8 mouse cellular contexts compared by ENCODE assay signal in genomic region chr7:130645994-130646761, GRCm38 (mm10).
DNase-seq lines count a peak whose midpoint lies in the region; ATAC-seq lines count a peak whose summit lies in the region.

No protein-coding gene starts in this region.

- no peaks in the 10 kb centered on the region for H3K36me3 ChIP-seq in embryonic facial prominence, embryonic 11.5 days (replicated peaks; ENCODE audit: control insufficient read depth, insufficient read depth, low read depth, low read length)
- no peaks in the 10 kb centered on the region for H3K36me3 ChIP-seq in heart, embryonic 12.5 days
- no peaks in the 10 kb centered on the region for H3K36me3 ChIP-seq in kidney, embryonic 15.5 days

- H3K9me3 ChIP-seq in embryonic facial prominence, embryonic 11.5 days (replicated peaks; ENCODE audit: control insufficient read depth, low read length): no peaks in the 10 kb centered on the region
- no peaks in the 10 kb centered on the region for H3K9me3 ChIP-seq in heart, embryonic 12.5 days (replicated peaks)
- H3K9me3 ChIP-seq in kidney, embryonic 15.5 days (replicated peaks): no peaks in the 10 kb centered on the region

- peak overlapping the region; percentile 67 for H3K4me3 ChIP-seq in embryonic facial prominence, embryonic 11.5 days (ENCODE audit: low read depth, low read length)
- peak overlapping the region; percentile 66 for H3K4me3 ChIP-seq in heart, embryonic 12.5 days
- H3K4me3 ChIP-seq in kidney, embryonic 15.5 days (replicated peaks): peak overlapping the region; percentile 60

- H3K27ac ChIP-seq in embryonic facial prominence, embryonic 11.5 days (replicated peaks; ENCODE audit: low read depth, low read length): peak overlapping the region; percentile 85
- H3K27ac ChIP-seq in heart, embryonic 12.5 days (ENCODE audit: poor library complexity, severe bottlenecking): peak overlapping the region; percentile 99
- peak overlapping the region; percentile 94 for H3K27ac ChIP-seq in kidney, embryonic 15.5 days

- no peaks in the 10 kb centered on the region for H3K27me3 ChIP-seq in embryonic facial prominence, embryonic 11.5 days (ENCODE audit: control insufficient read depth, insufficient read depth, low read length)
- H3K27me3 ChIP-seq in heart, embryonic 12.5 days (replicated peaks): no peaks in the 10 kb centered on the region
- H3K27me3 ChIP-seq in kidney, embryonic 15.5 days: no peaks in the 10 kb centered on the region

- peak overlapping the region; percentile 93 for H3K4me2 ChIP-seq in embryonic facial prominence, embryonic 11.5 days (ENCODE audit: low read depth, low read length)
- peak overlapping the region; percentile 75 for H3K4me2 ChIP-seq in heart, embryonic 12.5 days
- peak overlapping the region; percentile 94 for H3K4me2 ChIP-seq in kidney, embryonic 15.5 days

- peak overlapping the region; percentile 89 for H3K9ac ChIP-seq in embryonic facial prominence, embryonic 11.5 days (replicated peaks; ENCODE audit: low read length)
- peak overlapping the region; percentile 92 for H3K9ac ChIP-seq in heart, embryonic 12.5 days
- peak overlapping the region; percentile 78 for H3K9ac ChIP-seq in kidney, embryonic 15.5 days

- peak; percentile 84 for ATAC-seq in embryonic facial prominence, embryonic 11.5 days (replicated peaks; ENCODE audit: insufficient number of reproducible peaks, low FRiP score, low TSS enrichment, low read depth)
- ATAC-seq in heart, embryonic 12.5 days (ENCODE audit: insufficient number of reproducible peaks, low FRiP score): peak; percentile 87
- ATAC-seq in kidney, embryonic 15.5 days (replicated peaks; ENCODE audit: low FRiP score): peak; percentile 94

- H3K4me1 ChIP-seq in embryonic facial prominence, embryonic 11.5 days (ENCODE audit: control insufficient read depth, insufficient read depth, low read length): no peaks in the 10 kb centered on the region
- H3K4me1 ChIP-seq in heart, embryonic 12.5 days (replicated peaks): peaks cover 67% of the 10 kb centered on the region
- peaks cover 40% of the 10 kb centered on the region for H3K4me1 ChIP-seq in kidney, embryonic 15.5 days

- DNase-seq in 3134 (ENCODE audit: extremely low read depth, insufficient read length, low spot score): peak; percentile 89
- peak; percentile 89 for DNase-seq in Muller cell, postnatal 12 days (ENCODE audit: inconsistent ontology term)
- peak; percentile 80 for DNase-seq in embryonic facial prominence, embryonic 11.5 days (ENCODE audit: low spot score)
- peak; percentile 84 for DNase-seq in lung, postnatal 36 days
- DNase-seq in retina, postnatal 1 day: peak; percentile 82
- peak; percentile 76 to 82 for DNase-seq in urinary bladder, postnatal 4 days (ENCODE audit: low spot score in 2 of 2)

- whole genome bisulfite sequencing in embryonic facial prominence, embryonic 11.5 days: under 1% methylated on average over 54 of the region's 55 CpGs
- WGBS in heart, embryonic 12.5 days: under 1% methylated on average over 53 of the region's 55 CpGs
- under 1% methylated on average over 55 of the region's 55 CpGs for WGBS in kidney, embryonic 15.5 days

Comparison
In these comparisons a context has a peak if more than half of its experiments do, and no peak if none do; other contexts are left out.
1. Peak in every context shown above with its lines: DNase-seq, ATAC-seq, H3K4me3 ChIP-seq and H3K27ac ChIP-seq.